Mouse (Mus musculus) heart, postnatal 0 days (tissue): Measurements from ENCODE around the gene Ccser1. TPM values are rescaled to one million over a fixed set of nuclear protein-coding genes. Genes with fewer than 3 reads are reported as not detected.

Source experiments
- ATAC-seq: fragments of 200-750 bp; cut with Nextera tagmentation; 2 replicates; pipeline ENCODE4 v1.8.0; 2017; ENCODE audit warnings: low read depth, moderate number of reproducible peaks, moderate library complexity; ENCODE audit not compliant: insufficient read depth
- DNase-seq: peaks from one replicate; pipeline ENCODE4 v3.0.0-alpha.2; 2016; ENCODE audit warnings: low spot score
- H3K27ac ChIP-seq: fragments of 300-500 bp; sonication (generic); 2 replicates; pipeline ENCODE4 v1.5.1; 2014; ENCODE audit warnings: low read depth, mild to moderate bottlenecking
- H3K27me3 ChIP-seq: fragments of 300-500 bp; sonication (generic); 2 replicates; pipeline ENCODE4 v1.6.1; 2014; ENCODE audit warnings: low read length, mixed read lengths; ENCODE audit not compliant: control insufficient read depth, insufficient read depth
- H3K36me3 ChIP-seq: fragments of 300-500 bp; sonication (generic); replicated peaks from 2 replicates; pipeline ENCODE4 v1.6.1; 2014; ENCODE audit warnings: low read length, mixed read lengths; ENCODE audit not compliant: control insufficient read depth, insufficient read depth
- H3K4me1 ChIP-seq: fragments of 300-500 bp; sonication (generic); 2 replicates; pipeline ENCODE4 v1.6.1; 2014; ENCODE audit warnings: antibody characterized with exemption; ENCODE audit not compliant: control insufficient read depth, insufficient read depth
- H3K4me2 ChIP-seq: fragments of 300-500 bp; sonication (generic); 2 replicates; pipeline ENCODE4 v1.6.1; 2014; ENCODE audit warnings: low read depth, mild to moderate bottlenecking, low read length, moderate library complexity
- H3K4me3 ChIP-seq: fragments of 300-500 bp; sonication (generic); 2 replicates; pipeline ENCODE4 v1.5.1; 2014; ENCODE audit warnings: low read depth, low read length
- H3K9ac ChIP-seq: fragments of 300-500 bp; sonication (generic); replicated peaks from 2 replicates; pipeline ENCODE4 v1.6.1; 2014; ENCODE audit warnings: low read depth, low read length, mixed read lengths
- H3K9me3 ChIP-seq: fragments of 300-500 bp; sonication (generic); replicated peaks from 2 replicates; pipeline ENCODE4 v1.6.1; 2016; ENCODE audit warnings: low read length; ENCODE audit not compliant: control insufficient read depth
- CTCF ChIP-seq: IDR thresholded peaks from 2 replicates; pipeline ENCODE4 v1.5.1; 2016; ENCODE audit warnings: antibody characterized with exemption, control low read depth, low read depth
- EP300 ChIP-seq: IDR thresholded peaks from 2 replicates; pipeline ENCODE4 v1.6.1; 2016; ENCODE audit warnings: antibody characterized with exemption, low read depth
- WGBS: fragments of 180-500 bp; shearing (Covaris S2); extraction: QIAGEN DNeasy Blood & Tissue Kit; methylation state at CpG from one replicate; pipeline ENCODE4 v1.1.7; 2014; 5-methylcytosine and 5-hydroxymethylcytosine counted together
- polyA plus RNA-seq: library from polyadenylated mRNA; unstranded; fragments of >200 nt; fragmentation: Nextera tagmentation; extraction: Ambion mirVana; gene quantifications from 2 replicates; pipeline ENCODE4 v1.2.1, GENCODE M21; 2015
- total RNA-seq: library from RNA; depleted of rRNA; stranded (reverse); fragments of >200 nt; gene quantifications from 2 replicates; pipeline ENCODE4 v1.2.3, GENCODE M21; 2014; ENCODE audit warnings: low replicate concordance

The Ccser1 gene
- total and polyA plus RNA-seq, 2 experiments from 2014 or later, result 0.34 to 1.4 TPM

DNA sequence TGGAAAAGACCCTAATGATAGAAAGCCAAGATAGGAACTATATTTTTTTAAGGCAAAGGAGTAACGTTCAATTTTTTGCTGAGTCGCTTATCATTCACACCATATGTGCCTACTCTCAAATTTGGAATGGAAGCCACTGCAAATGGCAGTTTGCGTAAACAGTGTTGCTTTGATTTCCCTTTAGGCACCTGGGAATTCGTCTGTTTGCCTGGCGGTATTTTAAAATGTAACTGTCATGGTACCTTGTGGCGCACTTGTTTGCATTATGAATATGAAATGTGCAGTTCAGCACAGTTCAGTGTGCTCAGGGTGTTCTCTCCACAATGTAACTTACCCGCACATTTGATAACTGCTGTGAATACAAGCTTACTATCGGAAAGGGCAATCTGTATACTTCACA lies 387.8 kb downstream of the Ccser1 start:
- no peak overlapping the region for H3K4me3 ChIP-seq
- no peak overlapping the region for H3K27ac ChIP-seq
- H3K36me3 ChIP-seq, result no peaks in the 10 kb centered on the region
- no peak overlapping the region for H3K4me2 ChIP-seq
- H3K9ac ChIP-seq, result no peak overlapping the region
- no peak for ATAC-seq
- H3K9me3 ChIP-seq, result no peaks in the 10 kb centered on the region
- TF ChIP-seq CTCF, result no peak
- no peak for TF ChIP-seq EP300
- H3K4me1 ChIP-seq, result no peaks in the 10 kb centered on the region
- no peaks in the 10 kb centered on the region for H3K27me3 ChIP-seq
- WGBS, result 81% methylated on average over 8 of the region's 8 CpGs
- DNase-seq, result no peak

DNA sequence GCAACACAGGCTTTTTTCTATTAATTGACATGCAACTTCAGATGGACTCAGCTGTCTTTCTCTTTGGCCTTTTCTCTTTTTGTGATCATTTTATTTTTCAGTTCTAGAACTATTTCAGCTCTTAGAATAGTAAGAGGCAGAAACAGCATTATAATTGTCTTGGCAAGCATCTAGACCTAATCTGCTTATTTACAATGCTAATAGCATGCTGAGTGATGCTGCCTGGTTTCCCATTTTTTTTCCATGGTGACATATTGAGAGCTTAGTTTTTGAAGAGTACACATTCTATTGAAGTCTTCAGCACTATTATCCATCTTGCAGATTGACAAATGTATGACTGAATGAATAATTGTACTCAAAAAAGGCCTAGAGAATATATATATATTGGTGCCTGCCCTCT lies 401.6 kb downstream of the Ccser1 start:
- TF ChIP-seq CTCF (no peak), EP300 (no peak)

DNA sequence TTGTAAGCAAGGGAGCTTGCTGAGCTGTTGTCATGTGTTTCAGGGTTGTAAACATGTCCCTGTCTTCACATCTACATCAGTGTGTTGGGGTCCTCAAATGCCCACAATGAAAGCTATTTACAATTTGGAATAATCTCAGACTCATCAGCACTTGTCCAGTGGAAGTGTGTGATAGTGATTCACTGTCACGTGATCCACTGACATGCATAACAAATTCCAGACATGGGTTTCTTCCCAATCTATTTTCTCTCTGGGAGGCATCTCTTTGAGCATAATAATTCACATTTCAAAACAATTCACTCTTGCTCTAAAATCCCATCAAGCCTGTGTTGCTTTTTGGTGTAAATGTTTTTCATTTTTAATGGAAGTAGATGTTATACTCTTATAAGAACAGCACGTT lies 408.9 kb downstream of the Ccser1 start:
- Histone ChIP-seq H3K9ac (no peak overlapping the region), H3K4me3 (no peak overlapping the region), H3K4me1 (no peaks in the 10 kb centered on the region), H3K4me2 (no peak overlapping the region), H3K27ac (no peak overlapping the region), H3K27me3 (no peaks in the 10 kb centered on the region), H3K36me3 (no peaks in the 10 kb centered on the region), H3K9me3 (no peaks in the 10 kb centered on the region)
- 69% methylated on average over 2 of the region's 2 CpGs for WGBS
- no peak for TF ChIP-seq CTCF
- TF ChIP-seq EP300, result no peak
- DNase-seq (no peak), ATAC-seq (no peak)

More for the DNA sequence above, 401.6 kb downstream of the Ccser1 start:
- no peak overlapping the region for H3K9ac ChIP-seq
- H3K9me3 ChIP-seq, result no peaks in the 10 kb centered on the region
- H3K4me1 ChIP-seq, result no peaks in the 10 kb centered on the region
- H3K4me2 ChIP-seq, result no peak overlapping the region
- H3K36me3 ChIP-seq, result no peaks in the 10 kb centered on the region
- DNase-seq (no peak), ATAC-seq (no peak)
- no peaks in the 10 kb centered on the region for H3K27me3 ChIP-seq
- H3K4me3 ChIP-seq, result no peak overlapping the region
- H3K27ac ChIP-seq, result no peak overlapping the region

DNA sequence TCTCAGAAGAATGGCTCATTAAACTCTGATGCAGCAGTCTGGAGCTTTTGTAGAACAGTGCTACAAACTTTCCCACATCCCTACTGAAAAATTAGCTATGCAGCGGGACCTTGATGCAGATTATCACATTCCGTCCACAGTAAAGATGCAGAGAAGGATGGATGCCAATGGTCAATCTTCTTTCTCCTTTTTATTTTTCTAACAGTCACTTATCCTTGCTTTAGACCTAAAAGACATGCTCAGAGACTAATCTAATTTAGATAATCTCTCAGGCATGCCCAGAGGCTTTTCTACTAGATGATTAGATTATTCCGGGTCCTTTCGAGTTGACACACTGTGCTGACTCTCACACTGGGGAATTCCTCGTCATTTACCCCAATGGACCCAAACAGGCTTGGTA lies 421.8 kb downstream of the Ccser1 start:
- no peaks in the 10 kb centered on the region for H3K4me1 ChIP-seq
- no peak overlapping the region for H3K9ac ChIP-seq
- H3K9me3 ChIP-seq, result no peaks in the 10 kb centered on the region
- TF ChIP-seq CTCF (no peak), EP300 (no peak)
- DNase-seq, result no peak
- H3K27ac ChIP-seq, result no peak overlapping the region
- H3K36me3 ChIP-seq, result no peaks in the 10 kb centered on the region
- 72% methylated on average over 5 of the region's 5 CpGs for WGBS
- no peak overlapping the region for H3K4me3 ChIP-seq
- no peaks in the 10 kb centered on the region for H3K27me3 ChIP-seq
- no peak overlapping the region for H3K4me2 ChIP-seq
- ATAC-seq, result no peak

DNA sequence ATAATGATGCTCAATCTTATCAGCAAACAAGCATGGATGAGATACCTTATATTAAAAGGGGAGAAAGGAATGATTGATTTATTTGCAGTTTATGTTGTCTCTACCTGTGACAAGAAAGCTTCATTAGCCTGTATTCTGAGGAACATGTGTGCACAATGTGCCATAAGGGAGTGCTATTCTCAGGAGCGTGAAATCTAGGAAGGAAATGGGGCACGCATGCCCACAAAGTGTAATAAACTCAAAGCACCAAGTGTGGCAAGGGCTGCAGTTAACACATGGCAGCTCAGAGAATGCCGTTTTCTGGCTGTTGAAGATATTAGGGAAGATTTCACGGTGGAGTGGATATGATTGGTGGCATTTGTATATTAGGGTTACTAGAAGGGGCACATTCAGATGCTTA lies 434.8 kb downstream of the Ccser1 start:
- Histone ChIP-seq H3K27ac (no peak overlapping the region), H3K36me3 (no peaks in the 10 kb centered on the region), H3K4me3 (no peak overlapping the region), H3K4me2 (no peak overlapping the region), H3K27me3 (no peaks in the 10 kb centered on the region), H3K9ac (no peak overlapping the region), H3K4me1 (no peaks in the 10 kb centered on the region), H3K9me3 (no peaks in the 10 kb centered on the region)
- ATAC-seq, result no peak
- TF ChIP-seq CTCF, result no peak
- no peak for TF ChIP-seq EP300
- 84% methylated on average over 4 of the region's 4 CpGs for WGBS
- no peak for DNase-seq

DNA sequence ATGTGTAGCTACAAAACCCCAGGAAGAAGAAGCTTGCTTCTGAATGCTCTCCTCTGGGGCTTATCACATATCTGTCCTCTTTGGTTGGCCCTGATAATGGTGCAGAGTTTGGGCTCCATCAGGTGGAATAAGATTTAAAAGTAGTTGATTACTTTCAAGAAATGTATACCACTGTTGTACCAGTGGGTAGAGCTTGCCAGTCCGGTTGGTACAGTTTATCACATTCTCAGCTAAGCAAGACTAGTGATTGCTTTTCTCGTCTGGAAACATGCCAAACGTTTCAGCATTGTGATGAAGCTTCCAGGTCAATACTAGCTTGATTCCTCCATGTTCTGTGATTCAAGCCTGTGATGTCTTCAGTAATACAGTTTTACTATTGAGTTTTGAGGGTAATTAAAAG lies 441.6 kb downstream of the Ccser1 start:
- no peak overlapping the region for H3K27ac ChIP-seq
- no peaks in the 10 kb centered on the region for H3K27me3 ChIP-seq
- no peak for TF ChIP-seq EP300
- TF ChIP-seq CTCF, result no peak
- DNase-seq, result no peak
- no peak overlapping the region for H3K4me3 ChIP-seq
- no peak for ATAC-seq
- no peaks in the 10 kb centered on the region for H3K4me1 ChIP-seq
- no peak overlapping the region for H3K9ac ChIP-seq
- no peaks in the 10 kb centered on the region for H3K9me3 ChIP-seq
- H3K36me3 ChIP-seq, result no peaks in the 10 kb centered on the region
- whole genome bisulfite sequencing, result 59% methylated on average over 3 of the region's 3 CpGs
- no peak overlapping the region for H3K4me2 ChIP-seq
